Mouse (Mus musculus): ENCODE measurements at regions not wholly inside any gene's neighbourhood (a gene's known extent, or its start where the extent isn't known, plus 50 kb on each side); places are given as distances from the start of the nearest gene placed in this dataset.

DNA sequence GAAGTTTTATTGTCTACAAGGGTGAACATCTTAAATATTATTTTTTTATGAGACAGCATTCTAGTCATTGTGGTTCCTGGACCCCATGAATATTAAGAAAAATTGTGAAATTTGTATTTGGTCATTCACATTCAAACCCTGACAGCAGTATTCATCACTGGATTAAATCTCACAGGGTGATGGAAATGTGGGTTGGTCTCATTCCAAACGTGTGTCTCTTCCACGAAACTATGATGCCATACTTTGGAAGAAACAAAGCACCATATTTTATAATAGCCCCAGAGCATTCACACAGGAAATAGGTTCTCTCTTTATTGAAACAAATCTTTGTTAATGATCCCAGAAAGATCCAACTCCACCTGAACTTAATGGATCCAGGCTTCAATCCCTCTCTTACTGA, 156.2 kb upstream of the Tgfbr2 start:
- no peak for DNase-seq (ENCODE audit: low spot score)

DNA sequence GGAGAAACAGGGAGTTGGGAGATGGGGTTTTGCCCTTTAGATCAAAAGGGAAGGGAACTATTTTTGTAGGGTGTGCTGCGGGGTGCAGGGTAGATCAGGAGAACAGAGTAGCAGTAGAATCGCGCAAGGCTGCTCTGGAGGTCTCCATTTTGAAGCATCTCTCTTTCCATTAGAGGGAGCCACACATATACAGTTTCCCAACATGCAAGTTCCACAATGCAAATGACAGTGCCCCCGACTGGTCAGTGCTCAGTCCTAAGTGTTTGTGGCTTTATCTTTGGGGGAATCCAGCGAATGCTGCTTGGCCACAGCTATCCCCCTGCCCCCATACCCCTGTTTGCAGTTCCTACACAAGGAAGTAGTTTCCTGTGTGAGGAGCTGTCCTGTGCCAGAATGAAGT, 155.6 kb upstream of the Tgfbr2 start:
- DNase-seq (ENCODE audit: low spot score), result no peak

DNA sequence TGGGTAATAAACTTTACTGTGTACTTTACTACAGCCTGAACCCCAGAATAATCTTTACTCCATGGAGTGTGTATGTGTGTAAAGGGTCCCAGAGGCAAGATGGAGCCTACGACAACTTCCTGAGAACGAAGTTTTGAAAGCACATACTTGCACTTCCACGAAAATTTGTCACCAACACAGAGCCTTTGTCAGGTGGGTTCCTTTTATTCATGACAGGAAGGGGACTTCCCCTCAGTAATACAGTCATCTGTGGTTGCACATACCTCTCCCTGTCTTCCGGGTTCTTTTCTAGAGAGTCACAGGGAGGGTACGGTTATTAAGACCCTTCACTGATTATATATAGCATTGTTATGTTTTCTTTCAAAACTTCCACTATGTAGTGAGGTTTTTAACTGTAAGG, 154.0 kb upstream of the Tgfbr2 start:
- DNase-seq (ENCODE audit: low spot score), result no peak

- no peak for DNase-seq (ENCODE audit: low spot score)
Measured at GRCm38 (mm10) chr9:116328201-116328600, 153.0 kb upstream of the Tgfbr2 start.

GRCm38 (mm10) chr9:116327080-116327479, 151.9 kb upstream of the Tgfbr2 start:
- DNase-seq (ENCODE audit: low spot score), result no peak

DNA sequence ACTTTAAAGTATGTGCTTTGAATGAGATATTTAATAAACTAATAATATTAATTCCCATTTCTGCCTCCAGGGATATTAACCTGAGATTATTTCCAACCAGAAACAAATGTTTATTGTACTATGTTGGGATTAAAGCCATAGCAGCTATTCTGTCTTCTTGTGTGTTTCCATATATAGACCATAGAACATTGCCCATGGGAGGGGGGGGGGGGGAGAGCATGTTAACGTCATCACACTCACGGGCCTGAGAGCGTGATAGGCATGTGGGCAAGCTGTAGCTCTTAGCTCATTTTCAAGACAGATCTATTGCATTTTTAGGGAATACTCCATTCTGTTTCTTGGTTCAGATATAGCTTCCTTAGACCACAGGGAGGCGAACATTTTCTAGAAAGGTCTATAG, 149.8 kb upstream of the Tgfbr2 start:
- no peak for DNase-seq (ENCODE audit: low spot score)

DNA sequence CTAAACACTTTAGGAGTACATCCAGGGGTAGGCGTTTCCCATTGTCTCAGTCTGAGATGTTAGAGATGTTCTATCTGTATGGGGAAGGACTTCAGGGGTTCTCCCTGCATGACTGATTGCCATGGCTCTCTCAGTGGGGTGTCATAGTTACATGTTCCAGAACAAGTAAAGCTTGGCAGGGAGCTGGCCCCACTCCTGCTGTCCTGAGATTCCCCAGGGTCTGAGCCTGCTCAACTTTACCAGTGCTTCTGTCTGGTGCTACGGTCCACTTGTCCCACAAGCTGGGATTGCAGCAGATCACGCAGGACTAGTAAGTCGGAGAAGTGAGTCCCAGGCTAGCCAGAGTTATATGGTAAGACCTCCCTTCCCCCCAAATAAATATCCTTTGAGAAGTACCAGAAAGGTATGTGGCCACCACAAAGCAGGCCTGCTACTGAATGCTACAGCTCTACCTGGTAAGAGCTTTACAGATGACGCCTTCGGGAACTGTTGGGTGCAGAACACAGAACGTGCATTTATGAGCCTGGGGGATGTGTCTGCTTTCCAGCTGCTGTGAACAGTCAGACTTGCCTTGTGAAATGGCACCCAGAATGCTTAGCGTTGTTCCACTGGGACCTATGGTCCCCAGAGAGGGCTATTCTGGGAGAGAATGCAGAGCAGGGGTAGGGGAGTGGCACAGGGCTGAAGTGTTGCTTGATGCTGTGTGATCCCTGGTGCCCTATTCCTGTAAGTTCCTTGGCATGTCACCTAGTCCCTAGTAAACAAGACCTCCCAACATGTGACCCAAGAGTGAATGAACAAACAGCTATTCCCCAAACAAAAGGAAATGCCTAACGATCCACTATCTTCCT, 148.9 kb upstream of the Tgfbr2 start:
- DNase-seq (ENCODE audit: low spot score), result no peak

- no peak for DNase-seq (ENCODE audit: low spot score)
Measured at GRCm38 (mm10) chr9:116321908-116322307, 146.7 kb upstream of the Tgfbr2 start.

DNA sequence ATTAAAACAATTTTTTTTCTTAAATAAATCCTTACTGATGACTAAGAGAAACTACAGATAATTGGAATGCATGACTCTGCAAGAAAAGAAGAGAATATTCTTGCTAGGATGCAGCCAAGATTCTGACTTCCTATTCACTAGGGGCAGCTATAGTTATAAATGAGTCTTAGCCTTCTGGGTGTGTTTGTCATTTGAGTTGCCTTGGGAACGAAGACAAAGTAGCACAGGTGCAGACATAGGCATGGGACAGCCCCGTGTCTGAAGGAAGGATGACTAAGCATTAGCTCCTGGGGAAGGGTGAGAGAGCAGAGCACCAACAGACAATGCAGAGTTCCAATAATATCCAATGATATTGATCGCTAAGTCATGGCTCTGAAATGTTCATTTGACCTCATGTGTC, 144.3 kb upstream of the Tgfbr2 start:
- no peak for DNase-seq (ENCODE audit: low spot score)

GRCm38 (mm10) chr9:116316582-116317095, 141.5 kb upstream of the Tgfbr2 start:
- no peak for DNase-seq (ENCODE audit: low spot score)

- no peak for DNase-seq (ENCODE audit: low spot score)
Measured at GRCm38 (mm10) chr9:116314803-116315202, 139.6 kb upstream of the Tgfbr2 start.

GRCm38 (mm10) chr9:116313932-116314790, 139.0 kb upstream of the Tgfbr2 start:
- no peak for DNase-seq (ENCODE audit: low spot score)

- no peak for DNase-seq (ENCODE audit: low spot score)
Measured at GRCm38 (mm10) chr9:116311364-116311763, 136.2 kb upstream of the Tgfbr2 start.

DNA sequence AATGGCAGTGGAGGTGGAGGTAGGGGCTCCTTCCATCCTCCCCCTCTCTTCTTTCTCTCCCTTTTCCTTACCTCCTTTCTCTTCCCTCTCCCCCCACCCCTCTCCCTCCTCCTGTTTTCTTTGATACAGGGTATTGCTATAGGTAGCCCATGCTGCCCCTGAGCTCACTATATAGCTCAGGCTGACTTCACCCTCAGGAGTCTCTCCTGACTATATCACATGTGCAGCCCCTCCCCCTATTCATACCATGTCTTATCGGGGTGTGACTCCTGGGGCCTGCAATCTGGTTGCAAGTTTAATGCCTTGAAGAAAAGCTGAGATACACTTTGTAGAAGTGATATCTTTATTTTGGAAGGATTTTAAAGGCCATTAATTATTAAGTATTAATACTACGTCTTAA, 126.4 kb upstream of the Tgfbr2 start:
- DNase-seq (ENCODE audit: low spot score), result no peak

DNA sequence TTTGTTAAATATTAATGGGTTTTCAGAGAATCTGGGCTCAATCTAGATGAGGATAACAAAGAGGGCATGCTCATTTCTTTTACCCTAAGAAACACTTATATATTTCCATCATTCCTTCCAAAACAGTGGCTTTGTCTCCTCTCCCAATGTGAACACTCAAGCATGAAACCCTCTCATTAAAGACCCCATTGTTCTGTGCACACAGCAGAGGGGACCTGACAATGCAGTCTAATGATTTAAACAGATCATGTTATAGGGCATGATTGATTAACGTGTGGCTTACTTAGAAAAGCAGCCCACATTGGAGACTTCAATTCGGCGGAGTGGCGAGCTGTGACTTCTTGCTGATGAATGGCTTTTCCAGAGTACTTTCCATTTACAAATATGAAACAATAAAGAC, 123.6 kb upstream of the Tgfbr2 start:
- DNase-seq (ENCODE audit: low spot score), result no peak

DNA sequence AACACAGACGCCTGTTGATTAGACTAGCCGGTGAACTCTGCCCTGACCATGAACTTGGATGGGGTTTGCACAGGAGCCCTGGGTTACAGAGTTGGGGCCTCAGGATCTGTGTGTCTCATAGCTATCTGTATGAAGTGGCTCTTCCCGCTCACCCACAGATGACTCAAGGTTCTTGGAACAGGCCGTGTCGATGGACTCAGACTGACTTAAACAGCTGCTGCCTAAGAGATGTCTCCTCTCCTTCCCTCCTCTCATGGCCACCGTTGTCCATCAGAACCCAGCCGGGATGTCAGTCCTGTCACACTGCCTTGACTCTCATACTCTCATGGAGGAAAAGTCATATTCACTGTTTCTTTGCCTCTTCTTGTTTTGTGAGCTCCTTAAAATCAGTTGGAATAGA, 121.2 kb upstream of the Tgfbr2 start:
- DNase-seq (ENCODE audit: low spot score), result no peak

GRCm38 (mm10) chr9:116294073-116294472, 118.9 kb upstream of the Tgfbr2 start:
- DNase-seq (ENCODE audit: low spot score), result no peak

DNA sequence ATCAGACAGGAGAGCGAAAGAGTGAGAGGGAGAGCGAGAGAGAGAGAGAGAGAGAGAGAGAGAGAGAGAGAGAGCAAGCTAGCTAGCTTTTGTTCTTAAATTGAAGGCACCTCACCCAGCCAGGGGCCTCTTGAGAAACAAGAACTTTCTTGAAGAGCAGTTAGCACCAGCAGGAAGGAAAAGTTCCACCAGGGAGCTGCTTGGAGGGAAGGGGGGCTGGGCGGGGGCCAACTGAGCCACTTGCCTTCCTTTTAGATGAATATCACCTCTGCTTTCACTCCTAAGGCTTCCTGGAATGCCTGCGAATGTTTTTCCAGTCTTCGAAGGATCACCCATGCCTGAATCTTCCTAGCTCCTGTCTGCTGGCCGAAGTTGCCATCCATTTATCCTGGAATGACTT, 118.0 kb upstream of the Tgfbr2 start:
- no peak for DNase-seq (ENCODE audit: low spot score)

- DNase-seq (ENCODE audit: low spot score), result no peak
Measured at GRCm38 (mm10) chr9:116291624-116292023, 116.5 kb upstream of the Tgfbr2 start.

DNA sequence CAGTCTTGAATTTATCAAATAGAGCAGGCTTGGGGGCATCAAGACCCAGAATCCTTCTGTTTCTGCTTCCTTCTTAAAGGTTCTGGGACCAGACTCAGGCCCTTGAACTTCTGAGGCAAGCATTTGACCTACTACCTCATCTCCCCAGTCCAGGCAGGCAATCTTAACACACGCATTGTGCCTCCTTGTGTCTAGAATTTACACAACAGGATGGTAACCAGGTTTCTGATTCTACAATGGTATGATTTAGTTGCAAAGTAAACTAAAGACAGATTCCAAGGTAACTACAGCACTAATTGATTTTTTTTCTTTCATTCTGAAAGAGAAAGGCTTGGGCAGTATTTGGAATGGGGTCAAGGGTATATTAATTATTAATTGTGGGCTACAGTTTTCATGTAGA, 115.7 kb upstream of the Tgfbr2 start:
- no peak for DNase-seq (ENCODE audit: low spot score)

- DNase-seq (ENCODE audit: low spot score), result no peak
Measured at GRCm38 (mm10) chr9:116285691-116286431, 110.7 kb upstream of the Tgfbr2 start.

GRCm38 (mm10) chr9:116283790-116284526, 108.8 kb upstream of the Tgfbr2 start:
- no peak for DNase-seq (ENCODE audit: low spot score)

Measured in layer of hippocampus, adult 9-10 months (tissue).